Mouse (Mus musculus): Measurements from ENCODE around the gene Hspa1l. TPM values are rescaled to one million over a fixed set of nuclear protein-coding genes. Genes with fewer than 3 reads are reported as not detected.

Hspa1l gene
- polyA plus RNA-seq, 1 experiment: 0.25 TPM

- no peak for TF ChIP-seq POLR2A (IDR thresholded peaks at IDR 0.05; ENCODE audit: insufficient read depth, low read length)
- no peak for TF ChIP-seq CTCF (IDR thresholded peaks at IDR 0.05; ENCODE audit: low read depth, low read length)
- TF ChIP-seq EP300 (IDR thresholded peaks at IDR 0.05; ENCODE audit: insufficient read depth, low read depth, low read length): no peak
- no peaks in the 10 kb centered on the region for H3K27me3 ChIP-seq (ENCODE audit: control insufficient read depth, insufficient read depth, low read length, poor library complexity, severe bottlenecking)
- peak overlapping the region; percentile 97 for H3K27ac ChIP-seq (ENCODE audit: insufficient read depth, low read length)
- H3K4me3 ChIP-seq (ENCODE audit: low read depth, low read length): no peak overlapping the region
- H3K9ac ChIP-seq (ENCODE audit: low read depth, poor library complexity, severe bottlenecking): peak overlapping the region; percentile 99; the same call in 1 of the 2 replicates
- H3K9me3 ChIP-seq (replicated peaks; ENCODE audit: control insufficient read depth, insufficient read depth, low read length, poor library complexity, severe bottlenecking): no peaks in the 10 kb centered on the region
- peaks cover 26% of the 10 kb centered on the region for H3K36me3 ChIP-seq (ENCODE audit: control insufficient read depth, insufficient read depth, low read length, poor library complexity, severe bottlenecking)
- no peaks in the 10 kb centered on the region for H3K4me1 ChIP-seq (ENCODE audit: control insufficient read depth, insufficient read depth, low read length)
These were observed 22.9 kb upstream of the Hspa1l start for GRCm38 (mm10) chr17:34949553-34949969.

GRCm38 (mm10) chr17:34950514-34951455 is 21.7 kb upstream of the Hspa1l start:
- Histone ChIP-seq H3K9me3 (replicated peaks; ENCODE audit: control insufficient read depth, insufficient read depth, low read length, poor library complexity, severe bottlenecking) (no peaks in the 10 kb centered on the region), H3K4me1 (ENCODE audit: control insufficient read depth, insufficient read depth, low read length) (no peaks in the 10 kb centered on the region), H3K27ac (ENCODE audit: insufficient read depth, low read length) (peak overlapping the region; percentile 97), H3K9ac (ENCODE audit: low read depth, poor library complexity, severe bottlenecking) (peak overlapping the region; percentile 99), H3K36me3 (ENCODE audit: control insufficient read depth, insufficient read depth, low read length, poor library complexity, severe bottlenecking) (peaks cover 26% of the 10 kb centered on the region), H3K27me3 (ENCODE audit: control insufficient read depth, insufficient read depth, low read length, poor library complexity, severe bottlenecking) (no peaks in the 10 kb centered on the region), H3K4me3 (ENCODE audit: low read depth, low read length) (peak overlapping the region; percentile 96)
- TF ChIP-seq POLR2A (IDR thresholded peaks at IDR 0.05; ENCODE audit: insufficient read depth, low read length) (no peak), EP300 (IDR thresholded peaks at IDR 0.05; ENCODE audit: insufficient read depth, low read depth, low read length) (no peak), CTCF (IDR thresholded peaks at IDR 0.05; ENCODE audit: low read depth, low read length) (no peak)

- no peak for TF ChIP-seq EP300 (IDR thresholded peaks at IDR 0.05; ENCODE audit: insufficient read depth, low read depth, low read length)
- TF ChIP-seq POLR2A (IDR thresholded peaks at IDR 0.05; ENCODE audit: insufficient read depth, low read length): no peak
- no peak for TF ChIP-seq CTCF (IDR thresholded peaks at IDR 0.05; ENCODE audit: low read depth, low read length)
- peak overlapping the region; percentile 96 for H3K4me3 ChIP-seq (ENCODE audit: low read depth, low read length)
- H3K36me3 ChIP-seq (ENCODE audit: control insufficient read depth, insufficient read depth, low read length, poor library complexity, severe bottlenecking): peaks cover 26% of the 10 kb centered on the region
- no peaks in the 10 kb centered on the region for H3K4me1 ChIP-seq (ENCODE audit: control insufficient read depth, insufficient read depth, low read length)
- peak overlapping the region; percentile 97 for H3K27ac ChIP-seq (ENCODE audit: insufficient read depth, low read length)
- peak overlapping the region; percentile 99 for H3K9ac ChIP-seq (ENCODE audit: low read depth, poor library complexity, severe bottlenecking)
- H3K9me3 ChIP-seq (replicated peaks; ENCODE audit: control insufficient read depth, insufficient read depth, low read length, poor library complexity, severe bottlenecking): no peaks in the 10 kb centered on the region
- no peaks in the 10 kb centered on the region for H3K27me3 ChIP-seq (ENCODE audit: control insufficient read depth, insufficient read depth, low read length, poor library complexity, severe bottlenecking)
These were observed 20.7 kb upstream of the Hspa1l start for GRCm38 (mm10) chr17:34951636-34952377.

DNA sequence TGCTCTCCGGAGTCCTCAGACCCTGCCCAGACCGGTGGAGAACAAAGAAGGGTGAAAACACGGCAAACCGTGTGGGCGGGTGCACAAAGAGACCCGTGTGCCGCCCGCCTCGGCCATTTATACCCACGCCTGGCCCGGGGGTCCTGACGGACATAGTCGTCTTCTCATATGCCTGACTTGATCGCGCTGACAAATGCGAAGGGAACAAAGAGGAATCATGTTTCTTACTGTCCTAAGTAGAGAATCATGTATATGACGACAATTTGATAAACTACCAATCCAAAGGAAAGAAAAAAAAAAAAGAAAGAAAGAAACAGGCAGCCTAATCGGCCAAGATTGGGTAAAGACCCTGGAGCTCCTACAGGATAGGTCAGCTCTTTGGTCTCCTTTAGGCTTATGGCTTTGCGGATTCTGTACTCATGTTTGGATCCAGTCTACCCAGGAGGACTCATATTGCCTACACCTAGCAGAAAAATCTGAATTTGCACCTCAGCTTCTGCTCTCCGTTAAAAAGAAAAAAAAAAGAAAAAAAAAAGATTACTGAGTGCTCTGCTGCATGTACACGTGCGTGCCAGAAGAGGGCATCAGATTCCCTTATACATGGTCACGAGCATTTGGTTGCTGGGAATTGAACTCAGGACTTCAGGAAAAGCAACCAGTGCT is 20.0 kb upstream of the Hspa1l start:
- no peaks in the 10 kb centered on the region for H3K9me3 ChIP-seq (replicated peaks; ENCODE audit: control insufficient read depth, insufficient read depth, low read length, poor library complexity, severe bottlenecking)
- no peaks in the 10 kb centered on the region for H3K27me3 ChIP-seq (ENCODE audit: control insufficient read depth, insufficient read depth, low read length, poor library complexity, severe bottlenecking)
- peak overlapping the region; percentile 99 for H3K9ac ChIP-seq (ENCODE audit: low read depth, poor library complexity, severe bottlenecking)
- peak overlapping the region; percentile 96 for H3K4me3 ChIP-seq (ENCODE audit: low read depth, low read length)
- no peak for TF ChIP-seq CTCF (IDR thresholded peaks at IDR 0.05; ENCODE audit: low read depth, low read length)
- no peak for TF ChIP-seq EP300 (IDR thresholded peaks at IDR 0.05; ENCODE audit: insufficient read depth, low read depth, low read length)
- TF ChIP-seq POLR2A (IDR thresholded peaks at IDR 0.05; ENCODE audit: insufficient read depth, low read length): peak; percentile 97
- H3K36me3 ChIP-seq (ENCODE audit: control insufficient read depth, insufficient read depth, low read length, poor library complexity, severe bottlenecking): peaks cover 26% of the 10 kb centered on the region
- no peaks in the 10 kb centered on the region for H3K4me1 ChIP-seq (ENCODE audit: control insufficient read depth, insufficient read depth, low read length)
- H3K27ac ChIP-seq (ENCODE audit: insufficient read depth, low read length): peak overlapping the region; percentile 97

DNA sequence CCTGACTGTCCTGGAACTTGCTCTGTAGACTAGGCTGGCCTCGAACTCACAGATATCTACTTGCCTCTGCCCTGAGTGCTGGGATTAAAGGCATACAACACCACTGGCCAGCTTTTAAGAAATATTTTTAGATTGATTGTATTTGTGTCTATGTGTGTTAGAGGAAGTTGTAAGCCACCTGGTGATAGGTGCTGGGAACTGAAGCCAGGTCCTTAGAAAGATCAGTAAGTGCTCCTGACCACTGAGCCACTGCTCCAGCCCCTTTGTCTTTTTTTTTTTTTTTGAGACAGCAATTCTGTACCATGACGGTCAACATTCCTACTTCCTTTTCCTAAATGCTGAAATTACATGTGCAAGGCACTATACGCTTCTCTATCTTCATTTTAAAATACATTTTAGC is 19.2 kb upstream of the Hspa1l start:
- peak overlapping the region; percentile 30 for H3K4me3 ChIP-seq (ENCODE audit: low read depth, low read length)
- TF ChIP-seq POLR2A (IDR thresholded peaks at IDR 0.05; ENCODE audit: insufficient read depth, low read length) (no peak), CTCF (IDR thresholded peaks at IDR 0.05; ENCODE audit: low read depth, low read length) (no peak), EP300 (IDR thresholded peaks at IDR 0.05; ENCODE audit: insufficient read depth, low read depth, low read length) (no peak)
- peaks cover 26% of the 10 kb centered on the region for H3K36me3 ChIP-seq (ENCODE audit: control insufficient read depth, insufficient read depth, low read length, poor library complexity, severe bottlenecking)
- peak overlapping the region; percentile 99 for H3K9ac ChIP-seq (ENCODE audit: low read depth, poor library complexity, severe bottlenecking)
- no peaks in the 10 kb centered on the region for H3K4me1 ChIP-seq (ENCODE audit: control insufficient read depth, insufficient read depth, low read length)
- H3K27me3 ChIP-seq (ENCODE audit: control insufficient read depth, insufficient read depth, low read length, poor library complexity, severe bottlenecking): no peaks in the 10 kb centered on the region
- peak overlapping the region; percentile 76 for H3K27ac ChIP-seq (ENCODE audit: insufficient read depth, low read length)
- H3K9me3 ChIP-seq (replicated peaks; ENCODE audit: control insufficient read depth, insufficient read depth, low read length, poor library complexity, severe bottlenecking): no peaks in the 10 kb centered on the region

Measured in ES-Bruce4 (cell line).